Mouse (Mus musculus) C2C12 (cell line): ENCODE measurements around the gene Snx29.

Experiments
- CTCF ChIP-seq: IDR thresholded peaks from one replicate; pipeline ENCODE4 v1.5.1; 2011; ENCODE audit not compliant: control insufficient read depth, insufficient read depth, insufficient read length
- MAX ChIP-seq: IDR thresholded peaks from one replicate; pipeline ENCODE4 v1.6.1; 2011; ENCODE audit warnings: mild to moderate bottlenecking, control low read depth

- no peak for TF ChIP-seq CTCF
- TF ChIP-seq MAX, result no peak
These were observed 242.4 kb downstream of the Snx29 start for GRCm38 (mm10) chr16:11565126-11565525.
